Mouse (Mus musculus): ENCODE measurements around the gene Dedd2.

DNA sequence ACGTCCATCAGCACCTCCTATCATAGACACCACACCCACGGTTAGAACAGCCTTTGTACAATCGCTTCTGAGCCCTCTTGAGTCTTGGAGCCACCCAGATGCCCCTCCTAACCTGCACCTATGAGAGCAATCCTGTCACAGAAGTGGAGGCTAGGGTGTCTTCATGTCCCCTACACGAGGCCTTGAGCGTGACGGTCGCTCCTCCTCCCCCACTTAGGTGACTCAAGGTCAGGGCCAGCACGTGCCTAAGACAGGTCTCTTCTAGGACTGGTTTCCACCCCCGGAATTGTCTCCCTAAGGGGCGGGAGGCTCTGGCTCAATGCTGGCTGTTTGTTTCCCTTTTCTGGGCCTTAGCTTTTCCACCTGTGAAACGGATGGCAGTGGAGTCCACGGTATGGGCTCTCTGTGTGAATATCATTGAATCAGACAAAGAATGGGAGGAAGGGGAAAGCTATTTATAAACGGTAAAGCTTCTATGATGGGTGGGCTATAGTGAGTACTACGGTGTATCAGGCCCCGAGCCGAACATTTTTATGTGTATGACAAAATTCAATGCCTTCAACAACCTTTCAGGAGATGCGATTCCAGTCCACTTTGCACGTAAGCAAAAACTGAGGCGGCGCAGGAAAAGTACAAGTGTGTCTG lies at the start of gene Dedd2:
- TF ChIP-seq POLR2A (IDR thresholded peaks at IDR 0.05; ENCODE audit: borderline replicate concordance, extremely low read depth, low read depth, low read length) (peak; percentile 20; the same call in 1 of the 2 replicates), CTCF (IDR thresholded peaks at IDR 0.05; ENCODE audit: insufficient read depth, low read length) (no peak)

Measured in lung, adult 2 months (tissue).